Mouse (Mus musculus): ENCODE measurements around the gene Syt7. TPM values are rescaled to one million over a fixed set of nuclear protein-coding genes. Genes with fewer than 3 reads are reported as not detected.

The Syt7 gene
- polyA plus RNA-seq (2012; rRNA removed; ENCODE audit: low replicate concordance) = 5.1 and 7.2 TPM in 2 replicates

GRCm38 (mm10) chr19:10388615-10389313 is at the start of gene Syt7:
TSS of gene Syt7 (plus strand) at chr19:10389090.

GRCm38 (mm10) chr19:10456752-10457483 is 68.0 kb downstream of the Syt7 start, which contains the start of gene Lrrc10b:
TSS of gene Lrrc10b (minus strand) at chr19:10457473.

DNA sequence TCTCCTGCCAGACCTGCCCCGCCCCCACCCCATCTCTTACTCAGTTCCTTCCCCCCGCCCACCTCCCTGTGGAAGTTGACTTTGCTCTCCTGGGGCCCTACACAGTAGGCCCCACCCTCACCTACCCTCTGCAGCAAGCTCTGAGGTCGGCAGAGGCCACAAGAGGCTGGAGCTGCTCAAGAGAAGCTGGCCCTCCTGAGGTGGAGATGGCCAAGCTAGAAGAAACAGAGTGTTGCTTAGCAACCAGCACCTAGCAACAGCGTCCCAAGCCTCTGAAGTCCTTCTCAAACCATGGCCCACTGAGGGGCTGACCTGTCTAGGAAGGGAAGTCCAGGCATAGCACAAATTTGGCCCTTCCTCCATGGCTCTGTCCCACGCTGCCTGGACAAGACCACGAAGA is 93.8 kb downstream of the Syt7 start, which contains the start of gene Ppp1r32:
TSS of gene Ppp1r32 (minus strand) at position 226 of the 400 bp plus-strand sequence.

Other genes starting within 250 kb of the Syt7 start
- gene Fads1, start 206.2 kb upstream of the Syt7 start, polyA plus RNA-seq (2012; rRNA removed; ENCODE audit: low replicate concordance) = 38.6 and 77.2 TPM in 2 replicates
- gene Tmem258, start 185.1 kb upstream of the Syt7 start, polyA plus RNA-seq (2012; rRNA removed; ENCODE audit: low replicate concordance) = 93.3 and 125 TPM in 2 replicates
- 5.2 and 16.2 TPM in 2 replicates for gene Fen1, start 184.9 kb upstream of the Syt7 start, polyA plus RNA-seq (2012; rRNA removed; ENCODE audit: low replicate concordance)
- 6.1 and 19.3 TPM in 2 replicates for gene Myrf, start 148.3 kb upstream of the Syt7 start, polyA plus RNA-seq (2012; rRNA removed; ENCODE audit: low replicate concordance)
- gene Dagla, start 84.2 kb upstream of the Syt7 start, polyA plus RNA-seq (2012; rRNA removed; ENCODE audit: low replicate concordance) = 13.0 and 13.4 TPM in 2 replicates
- 0.53 and 5.3 TPM in 2 replicates for gene Lrrc10b, start 68.4 kb downstream of the Syt7 start, polyA plus RNA-seq (2012; rRNA removed; ENCODE audit: low replicate concordance)
- gene Ppp1r32, start 93.8 kb downstream of the Syt7 start, polyA plus RNA-seq (2012; rRNA removed; ENCODE audit: low replicate concordance) = 0.40 and 0.42 TPM in 2 replicates
- 32.8 and 58.4 TPM in 2 replicates for gene Cpsf7, start 136.2 kb downstream of the Syt7 start, polyA plus RNA-seq (2012; rRNA removed; ENCODE audit: low replicate concordance)
- 40.4 and 50.3 TPM in 2 replicates for gene Sdhaf2, start 137.1 kb downstream of the Syt7 start, polyA plus RNA-seq (2012; rRNA removed; ENCODE audit: low replicate concordance)
- 35.7 and 58.1 TPM in 2 replicates for gene Tmem216, start 167.1 kb downstream of the Syt7 start, polyA plus RNA-seq (2012; rRNA removed; ENCODE audit: low replicate concordance)
- gene Cyb561a3, start 188.1 kb downstream of the Syt7 start, polyA plus RNA-seq (2012; rRNA removed; ENCODE audit: low replicate concordance) = 39.5 and 43.1 TPM in 2 replicates
- gene Tmem138, start 188.3 kb downstream of the Syt7 start, polyA plus RNA-seq (2012; rRNA removed; ENCODE audit: low replicate concordance) = 10.9 and 16.8 TPM in 2 replicates
- 162 and 243 TPM in 2 replicates for gene Ddb1, start 216.2 kb downstream of the Syt7 start, polyA plus RNA-seq (2012; rRNA removed; ENCODE audit: low replicate concordance)
- gene Tkfc, start 216.6 kb downstream of the Syt7 start, polyA plus RNA-seq (2012; rRNA removed; ENCODE audit: low replicate concordance) = 18.6 and 21.7 TPM in 2 replicates
- 0.14 and 0.50 TPM in 2 replicates for gene Vwce, start 245.1 kb downstream of the Syt7 start, polyA plus RNA-seq (2012; rRNA removed; ENCODE audit: low replicate concordance)